Mouse (Mus musculus): ENCODE data around the gene Slc35d2. TPM values are rescaled to one million over a fixed set of nuclear protein-coding genes. Genes with fewer than 3 reads are reported as not detected.
"Not testable (repeated sequence)": the region's sequence is repeated elsewhere in the genome, so short reads cannot be mapped to it uniquely, and the experiment has no call there.

Slc35d2 gene
- polyA plus RNA-seq, 1 experiment, result 2.1 TPM

DNA sequence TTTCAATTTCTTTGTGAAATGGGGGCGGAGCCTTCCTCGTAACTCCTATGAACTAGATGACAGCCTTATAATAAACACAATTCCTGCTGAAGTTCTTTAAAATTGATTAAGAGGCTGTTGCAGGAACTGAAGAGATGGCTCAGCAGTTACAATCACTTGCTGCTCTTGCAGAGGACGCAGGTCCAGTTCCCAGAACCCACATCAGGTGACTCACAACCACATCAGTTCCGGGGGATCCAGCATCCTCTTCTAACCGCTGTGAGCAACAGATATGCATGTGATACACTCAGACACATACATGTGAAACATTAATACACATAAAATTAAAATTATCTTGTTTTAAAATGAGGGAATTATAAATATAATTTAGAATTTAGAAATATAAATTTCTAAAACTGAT, 51.6 kb downstream of the Slc35d2 start:
- Histone ChIP-seq H3K79me3 (ENCODE audit: low read depth) (no peaks in the 10 kb centered on the region), H3ac (ENCODE audit: control insufficient read depth, insufficient read length, low read depth) (no peak overlapping the region), H3K27me3 (ENCODE audit: control insufficient read depth, insufficient read depth, insufficient read length) (no peaks in the 10 kb centered on the region), H3K36me3 (ENCODE audit: control insufficient read depth, insufficient read depth) (no peaks in the 10 kb centered on the region), H3K4me3 (ENCODE audit: insufficient read depth, poor library complexity, severe bottlenecking) (no peak overlapping the region), H3K79me2 (ENCODE audit: control insufficient read depth, insufficient read depth) (no peaks in the 10 kb centered on the region)
- TF ChIP-seq CTCF (IDR thresholded peaks at IDR 0.05; ENCODE audit: control insufficient read depth, insufficient read depth, insufficient read length) (no peak), FOSL1 (IDR thresholded peaks at IDR 0.05; ENCODE audit: insufficient read depth, low read length, poor library complexity, severe bottlenecking) (no peak), USF1 (IDR thresholded peaks at IDR 0.05; ENCODE audit: low read depth) (no peak), MAX (IDR thresholded peaks at IDR 0.05) (no peak), MYOD1 (IDR thresholded peaks at IDR 0.05; ENCODE audit: control insufficient read depth, insufficient read length, low read depth) (no peak), CEBPB (IDR thresholded peaks at IDR 0.05; ENCODE audit: low read depth) (no peak), MYOG (IDR thresholded peaks at IDR 0.05; ENCODE audit: control insufficient read depth, extremely low read depth, insufficient read length) (no peak)

DNA sequence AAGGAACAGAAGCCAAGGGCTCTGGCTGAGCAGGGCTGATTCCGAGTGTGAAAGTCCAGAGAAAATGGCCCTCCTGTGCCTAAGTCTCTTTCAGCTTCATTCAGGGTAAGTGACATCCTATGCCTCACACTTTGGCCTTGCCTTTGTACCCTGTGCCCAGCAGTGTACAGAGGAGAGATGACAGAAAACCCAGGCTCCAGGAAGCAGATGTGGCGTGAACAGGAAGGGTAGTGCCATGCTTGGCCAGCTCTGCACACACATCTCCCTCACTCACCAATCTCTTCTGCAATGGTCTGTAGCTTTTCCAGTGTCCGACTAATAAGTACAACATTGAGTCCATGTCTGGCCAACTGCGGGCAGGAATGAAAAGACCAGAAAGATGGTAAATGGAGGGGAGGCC, 53.1 kb downstream of the Slc35d2 start:
- no peak for TF ChIP-seq MYOG (IDR thresholded peaks at IDR 0.05; ENCODE audit: control insufficient read depth, extremely low read depth, insufficient read length)
- no peak for TF ChIP-seq USF1 (IDR thresholded peaks at IDR 0.05; ENCODE audit: low read depth)
- no peak for TF ChIP-seq MYOD1 (IDR thresholded peaks at IDR 0.05; ENCODE audit: control insufficient read depth, insufficient read length, low read depth)
- TF ChIP-seq FOSL1 (IDR thresholded peaks at IDR 0.05; ENCODE audit: insufficient read depth, low read length, poor library complexity, severe bottlenecking), result no peak
- no peak for TF ChIP-seq CEBPB (IDR thresholded peaks at IDR 0.05; ENCODE audit: low read depth)
- TF ChIP-seq MAX (IDR thresholded peaks at IDR 0.05), result no peak
- TF ChIP-seq CTCF (IDR thresholded peaks at IDR 0.05; ENCODE audit: control insufficient read depth, insufficient read depth, insufficient read length), result no peak
- Histone ChIP-seq H3K79me2 (ENCODE audit: control insufficient read depth, insufficient read depth) (no peaks in the 10 kb centered on the region), H3K27me3 (ENCODE audit: control insufficient read depth, insufficient read depth, insufficient read length) (no peaks in the 10 kb centered on the region), H3K79me3 (ENCODE audit: low read depth) (no peaks in the 10 kb centered on the region), H3ac (ENCODE audit: control insufficient read depth, insufficient read length, low read depth) (no peak overlapping the region), H3K36me3 (ENCODE audit: control insufficient read depth, insufficient read depth) (no peaks in the 10 kb centered on the region), H3K4me3 (ENCODE audit: insufficient read depth, poor library complexity, severe bottlenecking) (no peak overlapping the region)

DNA sequence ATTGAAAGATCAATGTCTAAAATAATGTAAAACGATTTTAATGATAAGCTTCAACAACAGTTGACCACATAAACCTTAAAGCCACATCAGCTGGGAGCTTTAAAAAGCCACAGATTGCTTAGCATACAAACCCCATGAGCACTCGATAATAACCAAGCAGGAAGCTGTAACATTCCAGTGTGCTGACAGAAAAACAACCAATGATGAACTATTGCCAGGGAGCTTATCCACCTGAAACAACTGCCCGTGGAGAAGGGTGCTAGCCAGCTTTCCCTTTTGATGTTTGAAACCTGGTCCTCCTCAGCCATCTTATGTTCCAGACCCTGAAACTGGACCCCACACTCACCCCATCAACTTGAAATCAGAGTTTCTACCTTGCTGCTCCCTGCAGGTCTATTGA, 62.5 kb downstream of the Slc35d2 start:
- Histone ChIP-seq H3K36me3 (ENCODE audit: control insufficient read depth, insufficient read depth) (no peaks in the 10 kb centered on the region), H3K79me2 (ENCODE audit: control insufficient read depth, insufficient read depth) (no peaks in the 10 kb centered on the region), H3ac (ENCODE audit: control insufficient read depth, insufficient read length, low read depth) (no peak overlapping the region), H3K4me3 (ENCODE audit: insufficient read depth, poor library complexity, severe bottlenecking) (no peak overlapping the region), H3K79me3 (ENCODE audit: low read depth) (no peaks in the 10 kb centered on the region), H3K27me3 (ENCODE audit: control insufficient read depth, insufficient read depth, insufficient read length) (peaks cover 7% of the 10 kb centered on the region)
- TF ChIP-seq MAX (IDR thresholded peaks at IDR 0.05), result no peak
- no peak for TF ChIP-seq USF1 (IDR thresholded peaks at IDR 0.05; ENCODE audit: low read depth)
- TF ChIP-seq CEBPB (IDR thresholded peaks at IDR 0.05; ENCODE audit: low read depth), result no peak
- TF ChIP-seq MYOD1 (IDR thresholded peaks at IDR 0.05; ENCODE audit: control insufficient read depth, insufficient read length, low read depth), result no peak
- TF ChIP-seq FOSL1 (IDR thresholded peaks at IDR 0.05; ENCODE audit: insufficient read depth, low read length, poor library complexity, severe bottlenecking), result no peak
- TF ChIP-seq MYOG (IDR thresholded peaks at IDR 0.05; ENCODE audit: control insufficient read depth, extremely low read depth, insufficient read length), result no peak
- no peak for TF ChIP-seq CTCF (IDR thresholded peaks at IDR 0.05; ENCODE audit: control insufficient read depth, insufficient read depth, insufficient read length)

DNA sequence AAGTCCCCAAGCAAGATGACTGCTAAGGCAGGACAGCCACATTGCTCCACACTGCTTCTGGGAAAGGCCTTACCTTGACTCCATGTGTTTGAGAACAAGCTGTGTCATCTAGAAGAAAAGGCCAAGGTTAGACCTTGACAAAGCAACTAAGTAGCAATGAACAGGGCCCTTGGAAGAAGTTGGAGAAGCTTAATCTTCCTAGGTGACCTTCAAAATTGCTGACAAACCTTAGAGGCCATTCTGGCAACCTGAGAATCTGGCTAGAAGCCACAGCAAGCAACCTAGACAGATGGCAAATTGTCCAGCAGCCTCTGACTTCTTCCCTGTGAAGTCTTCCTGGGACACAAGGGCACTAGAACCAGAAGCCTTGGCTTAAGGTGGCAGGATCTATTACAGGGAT, 64.9 kb downstream of the Slc35d2 start:
- TF ChIP-seq MYOG (IDR thresholded peaks at IDR 0.05; ENCODE audit: control insufficient read depth, extremely low read depth, insufficient read length) (no peak), CEBPB (IDR thresholded peaks at IDR 0.05; ENCODE audit: low read depth) (no peak), MYOD1 (IDR thresholded peaks at IDR 0.05; ENCODE audit: control insufficient read depth, insufficient read length, low read depth) (no peak)
- Histone ChIP-seq H3K79me3 (ENCODE audit: low read depth) (no peaks in the 10 kb centered on the region), H3ac (ENCODE audit: control insufficient read depth, insufficient read length, low read depth) (no peak overlapping the region), H3K36me3 (ENCODE audit: control insufficient read depth, insufficient read depth) (no peaks in the 10 kb centered on the region), H3K27me3 (ENCODE audit: control insufficient read depth, insufficient read depth, insufficient read length) (peaks cover 9% of the 10 kb centered on the region), H3K79me2 (ENCODE audit: control insufficient read depth, insufficient read depth) (no peaks in the 10 kb centered on the region), H3K4me3 (ENCODE audit: insufficient read depth, poor library complexity, severe bottlenecking) (no peak overlapping the region)

DNA sequence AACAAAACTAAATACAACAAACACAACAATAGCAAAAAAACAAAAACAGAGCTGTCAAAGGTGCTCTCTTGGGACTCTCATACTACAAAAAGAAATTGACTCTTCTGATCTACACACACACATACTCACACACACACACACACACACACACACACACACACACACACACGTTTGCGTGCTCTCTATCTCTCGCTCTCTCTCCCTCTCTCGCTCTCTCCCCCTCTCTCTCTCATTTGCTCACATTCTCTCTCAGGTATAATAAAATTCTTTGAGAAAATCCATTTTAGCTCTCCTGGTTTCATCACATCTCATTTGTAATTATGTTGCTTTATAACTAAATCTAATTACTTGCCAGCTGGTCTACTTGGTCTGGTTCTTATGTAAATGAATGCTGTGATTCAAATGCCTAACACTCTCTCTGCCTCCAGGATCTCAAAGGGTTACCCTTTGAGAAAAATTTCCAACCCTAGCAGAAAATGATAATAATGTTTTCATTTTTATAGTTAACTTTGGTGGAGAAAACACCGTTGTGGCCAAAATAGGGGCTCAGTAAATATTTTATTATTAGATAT, 68.1 kb downstream of the Slc35d2 start:
- no peak for TF ChIP-seq CEBPB (IDR thresholded peaks at IDR 0.05; ENCODE audit: low read depth)
- no peak for TF ChIP-seq MYOG (IDR thresholded peaks at IDR 0.05; ENCODE audit: control insufficient read depth, extremely low read depth, insufficient read length)
- no peak for TF ChIP-seq FOSL1 (IDR thresholded peaks at IDR 0.05; ENCODE audit: insufficient read depth, low read length, poor library complexity, severe bottlenecking)
- TF ChIP-seq MAX (IDR thresholded peaks at IDR 0.05), result no peak
- no peak for TF ChIP-seq USF1 (IDR thresholded peaks at IDR 0.05; ENCODE audit: low read depth)
- no peak for TF ChIP-seq CTCF (IDR thresholded peaks at IDR 0.05; ENCODE audit: control insufficient read depth, insufficient read depth, insufficient read length)
- no peaks in the 10 kb centered on the region for H3K79me2 ChIP-seq (ENCODE audit: control insufficient read depth, insufficient read depth)

DNA sequence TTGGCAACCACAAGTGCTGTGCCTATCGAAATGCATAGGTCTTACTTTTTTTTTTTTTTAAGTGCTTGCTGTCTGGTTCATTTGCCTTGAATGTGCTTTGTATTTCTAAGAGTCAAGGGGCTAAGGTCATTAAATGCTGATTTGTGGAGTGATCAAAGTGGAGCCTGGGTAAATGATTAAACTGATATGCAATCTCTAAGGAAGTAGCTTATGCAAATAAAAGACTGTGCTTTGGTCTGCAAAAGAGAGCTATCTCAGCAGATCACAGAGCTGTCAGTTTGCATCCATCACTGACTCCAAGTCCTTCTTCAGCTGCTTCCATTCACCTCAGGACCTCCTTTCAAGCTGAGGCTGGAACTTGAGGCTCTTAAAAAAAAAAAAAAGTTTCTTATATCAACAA, 75.2 kb downstream of the Slc35d2 start:
- TF ChIP-seq MAX (IDR thresholded peaks at IDR 0.05), result no peak
- TF ChIP-seq MYOG (IDR thresholded peaks at IDR 0.05; ENCODE audit: control insufficient read depth, extremely low read depth, insufficient read length), result no peak
- TF ChIP-seq CEBPB (IDR thresholded peaks at IDR 0.05; ENCODE audit: low read depth), result no peak
- no peak for TF ChIP-seq USF1 (IDR thresholded peaks at IDR 0.05; ENCODE audit: low read depth)
- no peak for TF ChIP-seq FOSL1 (IDR thresholded peaks at IDR 0.05; ENCODE audit: insufficient read depth, low read length, poor library complexity, severe bottlenecking)
- TF ChIP-seq MYOD1 (IDR thresholded peaks at IDR 0.05; ENCODE audit: control insufficient read depth, insufficient read length, low read depth), result no peak
- TF ChIP-seq CTCF (IDR thresholded peaks at IDR 0.05; ENCODE audit: control insufficient read depth, insufficient read depth, insufficient read length), result no peak
- Histone ChIP-seq H3K36me3 (ENCODE audit: control insufficient read depth, insufficient read depth) (no peaks in the 10 kb centered on the region), H3K27me3 (ENCODE audit: control insufficient read depth, insufficient read depth, insufficient read length) (no peaks in the 10 kb centered on the region), H3ac (ENCODE audit: control insufficient read depth, insufficient read length, low read depth) (no peak overlapping the region), H3K4me3 (ENCODE audit: insufficient read depth, poor library complexity, severe bottlenecking) (no peak overlapping the region), H3K79me2 (ENCODE audit: control insufficient read depth, insufficient read depth) (no peaks in the 10 kb centered on the region), H3K79me3 (ENCODE audit: low read depth) (no peaks in the 10 kb centered on the region)

More for the DNA sequence above, 68.1 kb downstream of the Slc35d2 start:
- H3K36me3 ChIP-seq (ENCODE audit: control insufficient read depth, insufficient read depth), result no peaks in the 10 kb centered on the region
- no peak overlapping the region for H3K4me3 ChIP-seq (ENCODE audit: insufficient read depth, poor library complexity, severe bottlenecking)
- no peaks in the 10 kb centered on the region for H3K79me3 ChIP-seq (ENCODE audit: low read depth)
- no peak overlapping the region for H3ac ChIP-seq (ENCODE audit: control insufficient read depth, insufficient read length, low read depth)
- peaks cover 9% of the 10 kb centered on the region for H3K27me3 ChIP-seq (ENCODE audit: control insufficient read depth, insufficient read depth, insufficient read length)

DNA sequence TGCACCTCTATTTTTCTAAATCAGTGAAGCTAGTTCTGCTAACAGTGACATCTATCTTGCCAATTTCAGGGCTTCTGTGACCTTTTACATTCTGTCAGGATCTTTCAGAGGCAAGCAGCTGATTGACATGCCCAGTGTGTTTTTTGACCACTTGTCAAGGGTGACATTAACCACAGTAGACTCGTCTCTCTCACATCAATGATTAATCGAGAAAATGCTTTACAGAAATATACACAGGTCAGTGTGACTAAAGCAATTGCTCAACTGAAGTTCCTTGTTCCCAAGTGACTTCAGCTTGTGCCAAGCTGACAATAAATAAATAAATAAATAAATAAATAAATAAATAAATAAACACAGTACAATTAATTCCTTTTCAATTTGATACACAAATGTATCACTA, 76.9 kb downstream of the Slc35d2 start:
- H3K27me3 ChIP-seq (ENCODE audit: control insufficient read depth, insufficient read depth, insufficient read length); H3ac ChIP-seq (ENCODE audit: control insufficient read depth, insufficient read length, low read depth); H3K36me3 ChIP-seq (ENCODE audit: control insufficient read depth, insufficient read depth); H3K79me3 ChIP-seq (ENCODE audit: low read depth); H3K79me2 ChIP-seq (ENCODE audit: control insufficient read depth, insufficient read depth); H3K4me3 ChIP-seq (ENCODE audit: insufficient read depth, poor library complexity, severe bottlenecking): not testable (repeated sequence)
